Mouse (Mus musculus) midbrain, embryonic 14.5 days (tissue): ENCODE measurements at regions not wholly inside any gene's neighbourhood (a gene's known extent, or its start where the extent isn't known, plus 50 kb on each side); places are given as distances from the start of the nearest gene placed in this dataset.

ENCODE experiments used
- ATAC-seq: fragments of 200-750 bp; cut with Nextera tagmentation; 2 replicates; pipeline ENCODE4 v1.8.0; 2017; ENCODE audit warnings: moderate number of reproducible peaks, moderate library complexity; ENCODE audit not compliant: low FRiP score, low TSS enrichment
- DNase-seq: peaks from one replicate; pipeline ENCODE4 v3.0.0-alpha.2; 2015
- H3K27ac ChIP-seq: fragments of 300-500 bp; sonication (generic); replicated peaks from 2 replicates; pipeline ENCODE4 v1.5.1; 2014; ENCODE audit warnings: mild to moderate bottlenecking, low read depth, low read length, moderate library complexity
- H3K27me3 ChIP-seq: fragments of 300-500 bp; sonication (generic); 2 replicates; pipeline ENCODE4 v1.6.1; 2014; ENCODE audit warnings: low read length, control low read depth, mixed read lengths; ENCODE audit not compliant: control insufficient read depth, insufficient read depth
- H3K36me3 ChIP-seq: fragments of 300-500 bp; sonication (generic); 2 replicates; pipeline ENCODE4 v1.6.1; 2014; ENCODE audit warnings: low read length, control low read depth; ENCODE audit not compliant: control insufficient read depth, insufficient read depth
- H3K4me1 ChIP-seq: fragments of 300-500 bp; sonication (generic); 2 replicates; pipeline ENCODE4 v1.6.1; 2014; ENCODE audit warnings: mild to moderate bottlenecking, antibody characterized with exemption, low read length, control low read depth; ENCODE audit not compliant: control insufficient read depth, insufficient read depth
- H3K4me2 ChIP-seq: fragments of 300-500 bp; sonication (generic); 2 replicates; pipeline ENCODE4 v1.6.1; 2014; ENCODE audit warnings: mild to moderate bottlenecking, low read length, moderate library complexity
- H3K4me3 ChIP-seq: fragments of 300-500 bp; sonication (generic); replicated peaks from 2 replicates; pipeline ENCODE4 v1.5.1; 2014; ENCODE audit warnings: low read depth, low read length
- H3K9ac ChIP-seq: fragments of 300-500 bp; sonication (generic); replicated peaks from 2 replicates; pipeline ENCODE4 v1.6.1; 2014; ENCODE audit warnings: mild to moderate bottlenecking, low read length, moderate library complexity
- H3K9me3 ChIP-seq: fragments of 300-500 bp; sonication (generic); 2 replicates; pipeline ENCODE4 v1.6.1; 2016; ENCODE audit warnings: low read length, control low read depth, mixed read lengths; ENCODE audit not compliant: control insufficient read depth
- WGBS: fragments of 180-500 bp; shearing (Covaris S2); extraction: QIAGEN DNeasy Blood & Tissue Kit; methylation state at CpG from one replicate; pipeline ENCODE4 v1.1.7; 2014; 5-methylcytosine and 5-hydroxymethylcytosine counted together

- ATAC-seq (no peak), DNase-seq (no peak)
- no peak overlapping the region for H3K4me3 ChIP-seq
- WGBS = 94% methylated on average over 7 of the region's 7 CpGs
- H3K9me3 ChIP-seq = no peaks in the 10 kb centered on the region
- no peak overlapping the region for H3K9ac ChIP-seq
- no peaks in the 10 kb centered on the region for H3K4me1 ChIP-seq
- no peaks in the 10 kb centered on the region for H3K27me3 ChIP-seq
- no peak overlapping the region for H3K4me2 ChIP-seq
- H3K36me3 ChIP-seq = no peaks in the 10 kb centered on the region
- no peak overlapping the region for H3K27ac ChIP-seq
Measured at GRCm38 (mm10) chr15:10864004-10864775, 87.9 kb upstream of the C1qtnf3 start.

GRCm38 (mm10) chr15:10865109-10865508, 87.0 kb upstream of the C1qtnf3 start:
- no peaks in the 10 kb centered on the region for H3K4me1 ChIP-seq
- no peak overlapping the region for H3K27ac ChIP-seq
- WGBS = 90% methylated on average over 5 of the region's 5 CpGs
- H3K9me3 ChIP-seq = no peaks in the 10 kb centered on the region
- no peak overlapping the region for H3K9ac ChIP-seq
- H3K36me3 ChIP-seq = no peaks in the 10 kb centered on the region
- H3K4me2 ChIP-seq = no peak overlapping the region
- DNase-seq (no peak), ATAC-seq (no peak)
- H3K4me3 ChIP-seq = no peak overlapping the region
- H3K27me3 ChIP-seq = no peaks in the 10 kb centered on the region

GRCm38 (mm10) chr15:10866794-10867193, 85.3 kb upstream of the C1qtnf3 start:
- H3K4me3 ChIP-seq = no peak overlapping the region
- DNase-seq (no peak), ATAC-seq (no peak)
- H3K36me3 ChIP-seq = no peaks in the 10 kb centered on the region
- WGBS = 81% methylated on average over 5 of the region's 5 CpGs
- no peak overlapping the region for H3K9ac ChIP-seq
- no peak overlapping the region for H3K4me2 ChIP-seq
- H3K9me3 ChIP-seq = no peaks in the 10 kb centered on the region
- no peaks in the 10 kb centered on the region for H3K27me3 ChIP-seq
- no peaks in the 10 kb centered on the region for H3K4me1 ChIP-seq
- H3K27ac ChIP-seq = no peak overlapping the region

- ATAC-seq (no peak), DNase-seq (no peak)
- WGBS = 91% methylated on average over 7 of the region's 7 CpGs
- no peak overlapping the region for H3K27ac ChIP-seq
- H3K4me2 ChIP-seq = no peak overlapping the region
- no peaks in the 10 kb centered on the region for H3K27me3 ChIP-seq
- H3K36me3 ChIP-seq = no peaks in the 10 kb centered on the region
- no peaks in the 10 kb centered on the region for H3K9me3 ChIP-seq
- H3K4me1 ChIP-seq = no peaks in the 10 kb centered on the region
- no peak overlapping the region for H3K9ac ChIP-seq
- H3K4me3 ChIP-seq = no peak overlapping the region
Measured at GRCm38 (mm10) chr15:10868115-10868514, 84.0 kb upstream of the C1qtnf3 start.

GRCm38 (mm10) chr15:10868716-10869585, 83.2 kb upstream of the C1qtnf3 start:
- no peaks in the 10 kb centered on the region for H3K4me1 ChIP-seq
- H3K4me2 ChIP-seq = no peak overlapping the region
- 77% methylated on average over 14 of the region's 14 CpGs for WGBS
- H3K4me3 ChIP-seq = no peak overlapping the region
- no peak overlapping the region for H3K27ac ChIP-seq
- ATAC-seq (0 out of 2 replicates have a peak, but pooled peaks have one; percentile 12), DNase-seq (peak; percentile 48)
- no peaks in the 10 kb centered on the region for H3K9me3 ChIP-seq
- H3K36me3 ChIP-seq = no peaks in the 10 kb centered on the region
- H3K9ac ChIP-seq = no peak overlapping the region
- no peaks in the 10 kb centered on the region for H3K27me3 ChIP-seq

- Histone ChIP-seq H3K4me3 (no peak overlapping the region), H3K9me3 (no peaks in the 10 kb centered on the region), H3K36me3 (no peaks in the 10 kb centered on the region), H3K27ac (no peak overlapping the region), H3K4me2 (no peak overlapping the region), H3K9ac (no peak overlapping the region), H3K4me1 (no peaks in the 10 kb centered on the region), H3K27me3 (no peaks in the 10 kb centered on the region)
- no peak for ATAC-seq
- WGBS = 53% methylated on average over 13 of the region's 13 CpGs
- peak; percentile 25 for DNase-seq
Measured at GRCm38 (mm10) chr15:10869879-10870278, 82.3 kb upstream of the C1qtnf3 start.

GRCm38 (mm10) chr15:10872322-10872967, 79.7 kb upstream of the C1qtnf3 start:
- Histone ChIP-seq H3K27me3 (no peaks in the 10 kb centered on the region), H3K4me1 (no peaks in the 10 kb centered on the region), H3K4me2 (no peak overlapping the region), H3K36me3 (no peaks in the 10 kb centered on the region), H3K27ac (no peak overlapping the region), H3K4me3 (no peak overlapping the region), H3K9ac (no peak overlapping the region), H3K9me3 (no peaks in the 10 kb centered on the region)
- ATAC-seq = peak; percentile 51; the same call in 1 of the 2 replicates
- peak; percentile 84 for DNase-seq
- WGBS = 14% methylated on average over 13 of the region's 13 CpGs

GRCm38 (mm10) chr15:10876328-10876727, 75.8 kb upstream of the C1qtnf3 start:
- Histone ChIP-seq H3K9me3 (no peaks in the 10 kb centered on the region), H3K4me3 (no peak overlapping the region), H3K36me3 (no peaks in the 10 kb centered on the region), H3K4me1 (no peaks in the 10 kb centered on the region), H3K27ac (no peak overlapping the region), H3K9ac (no peak overlapping the region), H3K4me2 (no peak overlapping the region), H3K27me3 (no peaks in the 10 kb centered on the region)
- 81% methylated on average over 5 of the region's 5 CpGs for WGBS
- DNase-seq (no peak), ATAC-seq (no peak)
